Mouse (Mus musculus): ENCODE data around the gene Ntrk2.
A peak's percentile ranks its signal among the peaks of the same experiment; 100 is the strongest.

The Ntrk2 gene

GRCm38 (mm10) chr13:58927656-58928226 is 121.4 kb downstream of the Ntrk2 start:
- DNase-seq: no peak

GRCm38 (mm10) chr13:58928668-58929436 is 122.5 kb downstream of the Ntrk2 start:
- DNase-seq: peak; percentile 60

- no peak for DNase-seq
Observed at GRCm38 (mm10) chr13:58930161-58930560, 123.8 kb downstream of the Ntrk2 start.

GRCm38 (mm10) chr13:58933126-58933525 is 126.8 kb downstream of the Ntrk2 start:
- DNase-seq: peak; percentile 22

GRCm38 (mm10) chr13:58934576-58935110 is 128.3 kb downstream of the Ntrk2 start:
- no peak for DNase-seq

- DNase-seq: no peak
Observed at GRCm38 (mm10) chr13:58935956-58936495, 129.7 kb downstream of the Ntrk2 start.

- DNase-seq: no peak
Observed at GRCm38 (mm10) chr13:58937884-58938283, 131.5 kb downstream of the Ntrk2 start.

GRCm38 (mm10) chr13:58938464-58938863 is 132.1 kb downstream of the Ntrk2 start:
- no peak for DNase-seq

- DNase-seq: no peak
Observed at GRCm38 (mm10) chr13:58940208-58940607, 133.8 kb downstream of the Ntrk2 start.

- no peak for DNase-seq
Observed at GRCm38 (mm10) chr13:58940798-58941197, 134.4 kb downstream of the Ntrk2 start.

GRCm38 (mm10) chr13:58945781-58946180 is 139.4 kb downstream of the Ntrk2 start:
- DNase-seq: no peak

- no peak for DNase-seq
Observed at GRCm38 (mm10) chr13:58946589-58946988, 140.2 kb downstream of the Ntrk2 start.

GRCm38 (mm10) chr13:58947056-58947455 is 140.7 kb downstream of the Ntrk2 start:
- no peak for DNase-seq

GRCm38 (mm10) chr13:58954331-58954730 is 148.0 kb downstream of the Ntrk2 start:
- no peak for DNase-seq

GRCm38 (mm10) chr13:58954764-58955163 is 148.4 kb downstream of the Ntrk2 start:
- no peak for DNase-seq

- no peak for DNase-seq
Observed at GRCm38 (mm10) chr13:58955237-58955777, 148.9 kb downstream of the Ntrk2 start.

- DNase-seq: no peak
Observed at GRCm38 (mm10) chr13:58958171-58958904, 152.0 kb downstream of the Ntrk2 start.

- DNase-seq: no peak
Observed at GRCm38 (mm10) chr13:58960321-58960720, 154.0 kb downstream of the Ntrk2 start.

- peak; percentile 58 for DNase-seq
Observed at GRCm38 (mm10) chr13:58964701-58965359, 158.5 kb downstream of the Ntrk2 start.

GRCm38 (mm10) chr13:58965826-58966225 is 159.5 kb downstream of the Ntrk2 start:
- no peak for DNase-seq

- no peak for DNase-seq
Observed at GRCm38 (mm10) chr13:58966466-58966865, 160.1 kb downstream of the Ntrk2 start.

GRCm38 (mm10) chr13:58968168-58968567 is 161.8 kb downstream of the Ntrk2 start:
- DNase-seq: peak; percentile 44
